Mouse (Mus musculus): ENCODE results near the gene Ptprm. TPM values are rescaled to one million over a fixed set of nuclear protein-coding genes. Genes with fewer than 3 reads are reported as not detected.
A peak's percentile ranks its signal among the peaks of the same experiment; 100 is the strongest.

Ptprm gene
- polyA plus RNA-seq, 1 experiment from 2014 or later: 10.4 TPM

GRCm38 (mm10) chr17:67340362-67340761, 13.9 kb downstream of the Ptprm start:
- no peaks in the 10 kb centered on the region for H3K9me3 ChIP-seq (ENCODE audit: control insufficient read depth, low read length)
- peaks cover 3% of the 10 kb centered on the region; the same call in 1 of the 2 replicates for H3K4me1 ChIP-seq (ENCODE audit: control insufficient read depth, insufficient read depth, low read length)
- WGBS: 62% methylated on average over 6 of the region's 6 CpGs
- DNase-seq (ENCODE audit: low spot score) (no peak), ATAC-seq (ENCODE audit: insufficient number of reproducible peaks, low FRiP score, low TSS enrichment, low read depth) (no peak)
- H3K27ac ChIP-seq (replicated peaks; ENCODE audit: low read depth, low read length): no peak overlapping the region
- H3K4me2 ChIP-seq (ENCODE audit: low read depth, severe bottlenecking): no peak overlapping the region
- H3K36me3 ChIP-seq (ENCODE audit: control insufficient read depth, insufficient read depth, low read length): no peaks in the 10 kb centered on the region
- H3K27me3 ChIP-seq (ENCODE audit: control insufficient read depth, insufficient read depth, low read length): no peaks in the 10 kb centered on the region
- no peak overlapping the region for H3K9ac ChIP-seq (ENCODE audit: low read length)
- H3K4me3 ChIP-seq (ENCODE audit: low read depth, low read length): no peak overlapping the region

- Histone ChIP-seq H3K4me3 (ENCODE audit: low read depth, low read length) (no peak overlapping the region), H3K9ac (ENCODE audit: low read length) (no peak overlapping the region), H3K27me3 (ENCODE audit: control insufficient read depth, insufficient read depth, low read length) (no peaks in the 10 kb centered on the region), H3K9me3 (ENCODE audit: control insufficient read depth, low read length) (no peaks in the 10 kb centered on the region), H3K27ac (replicated peaks; ENCODE audit: low read depth, low read length) (no peak overlapping the region), H3K4me1 (ENCODE audit: control insufficient read depth, insufficient read depth, low read length) (peaks cover 3% of the 10 kb centered on the region; the same call in 1 of the 2 replicates), H3K4me2 (ENCODE audit: low read depth, severe bottlenecking) (no peak overlapping the region), H3K36me3 (ENCODE audit: control insufficient read depth, insufficient read depth, low read length) (no peaks in the 10 kb centered on the region)
- 87% methylated on average over 5 of the region's 5 CpGs for WGBS
- ATAC-seq (ENCODE audit: insufficient number of reproducible peaks, low FRiP score, low TSS enrichment, low read depth) (no peak), DNase-seq (ENCODE audit: low spot score) (no peak)
These were observed 14.7 kb downstream of the Ptprm start for GRCm38 (mm10) chr17:67339569-67339968.

- no peaks in the 10 kb centered on the region for H3K36me3 ChIP-seq (ENCODE audit: control insufficient read depth, insufficient read depth, low read length)
- 91% methylated on average over 3 of the region's 3 CpGs for WGBS
- no peak overlapping the region for H3K27ac ChIP-seq (replicated peaks; ENCODE audit: low read depth, low read length)
- no peak for DNase-seq (ENCODE audit: low spot score)
- no peaks in the 10 kb centered on the region for H3K9me3 ChIP-seq (ENCODE audit: control insufficient read depth, low read length)
- H3K27me3 ChIP-seq (ENCODE audit: control insufficient read depth, insufficient read depth, low read length): no peaks in the 10 kb centered on the region
- ATAC-seq (ENCODE audit: insufficient number of reproducible peaks, low FRiP score, low TSS enrichment, low read depth): no peak
- no peak overlapping the region for H3K4me2 ChIP-seq (ENCODE audit: low read depth, severe bottlenecking)
- no peaks in the 10 kb centered on the region for H3K4me1 ChIP-seq (ENCODE audit: control insufficient read depth, insufficient read depth, low read length)
- no peak overlapping the region for H3K9ac ChIP-seq (ENCODE audit: low read length)
- no peak overlapping the region for H3K4me3 ChIP-seq (ENCODE audit: low read depth, low read length)
These were observed 19.9 kb downstream of the Ptprm start for GRCm38 (mm10) chr17:67334310-67334709.

- Histone ChIP-seq H3K27me3 (ENCODE audit: control insufficient read depth, insufficient read depth, low read length) (no peaks in the 10 kb centered on the region), H3K36me3 (ENCODE audit: control insufficient read depth, insufficient read depth, low read length) (no peaks in the 10 kb centered on the region), H3K9ac (ENCODE audit: low read length) (no peak overlapping the region), H3K4me1 (ENCODE audit: control insufficient read depth, insufficient read depth, low read length) (0 out of 2 replicates have a peak, but pooled peaks cover 3% of the 10 kb centered on the region), H3K9me3 (ENCODE audit: control insufficient read depth, low read length) (no peaks in the 10 kb centered on the region), H3K4me3 (ENCODE audit: low read depth, low read length) (no peak overlapping the region), H3K4me2 (ENCODE audit: low read depth, severe bottlenecking) (no peak overlapping the region), H3K27ac (replicated peaks; ENCODE audit: low read depth, low read length) (no peak overlapping the region)
- ATAC-seq (ENCODE audit: insufficient number of reproducible peaks, low FRiP score, low TSS enrichment, low read depth) (no peak), DNase-seq (ENCODE audit: low spot score) (no peak)
- 56% methylated on average over 4 of the region's 4 CpGs for WGBS
These were observed 24.8 kb downstream of the Ptprm start for GRCm38 (mm10) chr17:67329435-67329834.

- Histone ChIP-seq H3K4me2 (ENCODE audit: low read depth, severe bottlenecking) (no peak overlapping the region), H3K27ac (replicated peaks; ENCODE audit: low read depth, low read length) (no peak overlapping the region), H3K9me3 (ENCODE audit: control insufficient read depth, low read length) (no peaks in the 10 kb centered on the region), H3K4me1 (ENCODE audit: control insufficient read depth, insufficient read depth, low read length) (peaks cover 6% of the 10 kb centered on the region; the same call in 1 of the 2 replicates), H3K36me3 (ENCODE audit: control insufficient read depth, insufficient read depth, low read length) (no peaks in the 10 kb centered on the region), H3K4me3 (ENCODE audit: low read depth, low read length) (no peak overlapping the region), H3K9ac (ENCODE audit: low read length) (no peak overlapping the region), H3K27me3 (ENCODE audit: control insufficient read depth, insufficient read depth, low read length) (no peaks in the 10 kb centered on the region)
- DNase-seq (ENCODE audit: low spot score) (no peak), ATAC-seq (ENCODE audit: insufficient number of reproducible peaks, low FRiP score, low TSS enrichment, low read depth) (no peak)
- WGBS: 5% methylated on average over 1 of the region's 1 CpGs
These were observed 29.8 kb downstream of the Ptprm start for GRCm38 (mm10) chr17:67324499-67324832.

- DNase-seq (ENCODE audit: low spot score): peak; percentile 69
- Histone ChIP-seq H3K27me3 (ENCODE audit: control insufficient read depth, insufficient read depth, low read length) (no peaks in the 10 kb centered on the region), H3K4me1 (ENCODE audit: control insufficient read depth, insufficient read depth, low read length) (peaks cover 6% of the 10 kb centered on the region; the same call in 1 of the 2 replicates), H3K9me3 (ENCODE audit: control insufficient read depth, low read length) (no peaks in the 10 kb centered on the region), H3K27ac (replicated peaks; ENCODE audit: low read depth, low read length) (no peak overlapping the region), H3K9ac (ENCODE audit: low read length) (no peak overlapping the region), H3K4me3 (ENCODE audit: low read depth, low read length) (no peak overlapping the region), H3K36me3 (ENCODE audit: control insufficient read depth, insufficient read depth, low read length) (no peaks in the 10 kb centered on the region), H3K4me2 (ENCODE audit: low read depth, severe bottlenecking) (no peak overlapping the region)
- 17% methylated on average over 11 of the region's 11 CpGs for WGBS
- ATAC-seq (ENCODE audit: insufficient number of reproducible peaks, low FRiP score, low TSS enrichment, low read depth): peak; percentile 47; the same call in 1 of the 2 replicates
These were observed 30.3 kb downstream of the Ptprm start for GRCm38 (mm10) chr17:67323777-67324498.

- H3K4me3 ChIP-seq (ENCODE audit: low read depth, low read length): no peak overlapping the region
- H3K36me3 ChIP-seq (ENCODE audit: control insufficient read depth, insufficient read depth, low read length): no peaks in the 10 kb centered on the region
- no peak overlapping the region for H3K27ac ChIP-seq (replicated peaks; ENCODE audit: low read depth, low read length)
- H3K9ac ChIP-seq (ENCODE audit: low read length): no peak overlapping the region
- H3K4me2 ChIP-seq (ENCODE audit: low read depth, severe bottlenecking): no peak overlapping the region
- DNase-seq (ENCODE audit: low spot score) (no peak), ATAC-seq (ENCODE audit: insufficient number of reproducible peaks, low FRiP score, low TSS enrichment, low read depth) (no peak)
- no peaks in the 10 kb centered on the region for H3K4me1 ChIP-seq (ENCODE audit: control insufficient read depth, insufficient read depth, low read length)
- WGBS: 76% methylated on average over 4 of the region's 4 CpGs
- H3K27me3 ChIP-seq (ENCODE audit: control insufficient read depth, insufficient read depth, low read length): no peaks in the 10 kb centered on the region
- H3K9me3 ChIP-seq (ENCODE audit: control insufficient read depth, low read length): no peaks in the 10 kb centered on the region
These were observed 39.6 kb downstream of the Ptprm start for GRCm38 (mm10) chr17:67314491-67315205.

GRCm38 (mm10) chr17:67308421-67308820, 45.8 kb downstream of the Ptprm start:
- ATAC-seq (ENCODE audit: insufficient number of reproducible peaks, low FRiP score, low TSS enrichment, low read depth) (no peak), DNase-seq (ENCODE audit: low spot score) (no peak)
- 92% methylated on average over 3 of the region's 3 CpGs for WGBS
- Histone ChIP-seq H3K4me3 (ENCODE audit: low read depth, low read length) (no peak overlapping the region), H3K9me3 (ENCODE audit: control insufficient read depth, low read length) (no peaks in the 10 kb centered on the region), H3K36me3 (ENCODE audit: control insufficient read depth, insufficient read depth, low read length) (no peaks in the 10 kb centered on the region), H3K4me2 (ENCODE audit: low read depth, severe bottlenecking) (no peak overlapping the region), H3K27ac (replicated peaks; ENCODE audit: low read depth, low read length) (no peak overlapping the region), H3K27me3 (ENCODE audit: control insufficient read depth, insufficient read depth, low read length) (no peaks in the 10 kb centered on the region), H3K4me1 (ENCODE audit: control insufficient read depth, insufficient read depth, low read length) (no peaks in the 10 kb centered on the region), H3K9ac (ENCODE audit: low read length) (no peak overlapping the region)

Measured in limb, embryonic 11.5 days (tissue).